Mouse (Mus musculus): ENCODE measurements around the gene Lcp1. TPM values are rescaled to one million over a fixed set of nuclear protein-coding genes. Genes with fewer than 3 reads are reported as not detected.

The Lcp1 gene
- polyA plus RNA-seq, 1 experiment, result 72.9 TPM

GRCm38 (mm10) chr14:75174731-75175555 lies 44.0 kb downstream of the Lcp1 start:
- TF ChIP-seq POLR2A (IDR thresholded peaks at IDR 0.05; ENCODE audit: low read depth, low read length), result no peak
- no peak for TF ChIP-seq CTCF (IDR thresholded peaks at IDR 0.05; ENCODE audit: extremely low read depth, insufficient read depth, insufficient read length, insufficient replicate concordance)

GRCm38 (mm10) chr14:75175781-75176180 lies 44.9 kb downstream of the Lcp1 start:
- 0 out of 2 replicates have a peak, but pooled peaks cover 1% of the 10 kb centered on the region for H3K36me3 ChIP-seq (ENCODE audit: control insufficient read depth, insufficient read depth, low read length)
- 75% methylated on average over 7 of the region's 7 CpGs for WGBS
- peak overlapping the region; percentile 68 for H3K27ac ChIP-seq (ENCODE audit: insufficient read depth, low read length)
- TF ChIP-seq CTCF (IDR thresholded peaks at IDR 0.05; ENCODE audit: extremely low read depth, insufficient read depth, insufficient read length, insufficient replicate concordance), result no peak
- no peak for TF ChIP-seq POLR2A (IDR thresholded peaks at IDR 0.05; ENCODE audit: low read depth, low read length)
- H3K27me3 ChIP-seq (ENCODE audit: control insufficient read depth, insufficient read depth, low read length), result no peaks in the 10 kb centered on the region
- H3K4me3 ChIP-seq (ENCODE audit: extremely low read depth, insufficient read depth, insufficient read length), result no peak overlapping the region
- no peak for DNase-seq (ENCODE audit: low read depth in 1 of 2, low spot score in 2 of 2)
- H3K4me1 ChIP-seq (ENCODE audit: control insufficient read depth, insufficient read depth, insufficient read length), result peaks cover 18% of the 10 kb centered on the region; the same call in 1 of the 2 replicates

More at GRCm38 (mm10) chr14:75174731-75175555, 44.0 kb downstream of the Lcp1 start:
- peak overlapping the region; percentile 68 for H3K27ac ChIP-seq (ENCODE audit: insufficient read depth, low read length)
- peaks cover 16% of the 10 kb centered on the region; the same call in 1 of the 2 replicates for H3K4me1 ChIP-seq (ENCODE audit: control insufficient read depth, insufficient read depth, insufficient read length)
- WGBS, result 23% methylated on average over 9 of the region's 9 CpGs
- DNase-seq (ENCODE audit: low read depth in 1 of 2, low spot score in 2 of 2), result no peak
- no peak overlapping the region for H3K4me3 ChIP-seq (ENCODE audit: extremely low read depth, insufficient read depth, insufficient read length)
- H3K36me3 ChIP-seq (ENCODE audit: control insufficient read depth, insufficient read depth, low read length), result 0 out of 2 replicates have a peak, but pooled peaks cover 1% of the 10 kb centered on the region
- no peaks in the 10 kb centered on the region for H3K27me3 ChIP-seq (ENCODE audit: control insufficient read depth, insufficient read depth, low read length)

GRCm38 (mm10) chr14:75176425-75177045 lies 45.6 kb downstream of the Lcp1 start:
- Histone ChIP-seq H3K4me3 (ENCODE audit: extremely low read depth, insufficient read depth, insufficient read length) (peak overlapping the region; percentile 62), H3K36me3 (ENCODE audit: control insufficient read depth, insufficient read depth, low read length) (0 out of 2 replicates have a peak, but pooled peaks cover 1% of the 10 kb centered on the region), H3K4me1 (ENCODE audit: control insufficient read depth, insufficient read depth, insufficient read length) (peaks cover 20% of the 10 kb centered on the region; the same call in 1 of the 2 replicates), H3K27ac (ENCODE audit: insufficient read depth, low read length) (peak overlapping the region; percentile 89), H3K27me3 (ENCODE audit: control insufficient read depth, insufficient read depth, low read length) (no peaks in the 10 kb centered on the region)
- peak; percentile 70 to 75 for DNase-seq (ENCODE audit: low read depth in 1 of 2, low spot score in 2 of 2)
- WGBS, result 16% methylated on average over 4 of the region's 4 CpGs
- TF ChIP-seq POLR2A (IDR thresholded peaks at IDR 0.05; ENCODE audit: low read depth, low read length), result peak; percentile 96
- TF ChIP-seq CTCF (IDR thresholded peaks at IDR 0.05; ENCODE audit: extremely low read depth, insufficient read depth, insufficient read length, insufficient replicate concordance), result no peak

GRCm38 (mm10) chr14:75177400-75177799 lies 46.5 kb downstream of the Lcp1 start:
- no peak for DNase-seq (ENCODE audit: low read depth in 1 of 2, low spot score in 2 of 2)
- H3K4me3 ChIP-seq (ENCODE audit: extremely low read depth, insufficient read depth, insufficient read length), result peak overlapping the region; percentile 61
- 0 out of 2 replicates have a peak, but pooled peaks cover 1% of the 10 kb centered on the region for H3K36me3 ChIP-seq (ENCODE audit: control insufficient read depth, insufficient read depth, low read length)
- peak overlapping the region; percentile 76; the same call in 1 of the 2 replicates for H3K27ac ChIP-seq (ENCODE audit: insufficient read depth, low read length)
- H3K4me1 ChIP-seq (ENCODE audit: control insufficient read depth, insufficient read depth, insufficient read length), result peaks cover 22% of the 10 kb centered on the region
- no peaks in the 10 kb centered on the region for H3K27me3 ChIP-seq (ENCODE audit: control insufficient read depth, insufficient read depth, low read length)
- 6% methylated on average over 3 of the region's 3 CpGs for WGBS
- TF ChIP-seq CTCF (IDR thresholded peaks at IDR 0.05; ENCODE audit: extremely low read depth, insufficient read depth, insufficient read length, insufficient replicate concordance) (no peak), POLR2A (IDR thresholded peaks at IDR 0.05; ENCODE audit: low read depth, low read length) (no peak)

GRCm38 (mm10) chr14:75178384-75178793 lies 47.5 kb downstream of the Lcp1 start:
- Histone ChIP-seq H3K27me3 (ENCODE audit: control insufficient read depth, insufficient read depth, low read length) (no peaks in the 10 kb centered on the region), H3K4me1 (ENCODE audit: control insufficient read depth, insufficient read depth, insufficient read length) (peaks cover 29% of the 10 kb centered on the region), H3K4me3 (ENCODE audit: extremely low read depth, insufficient read depth, insufficient read length) (peak overlapping the region; percentile 67), H3K36me3 (ENCODE audit: control insufficient read depth, insufficient read depth, low read length) (0 out of 2 replicates have a peak, but pooled peaks cover 1% of the 10 kb centered on the region), H3K27ac (ENCODE audit: insufficient read depth, low read length) (peak overlapping the region; percentile 98)
- 4% methylated on average over 14 of the region's 14 CpGs for WGBS
- TF ChIP-seq POLR2A (IDR thresholded peaks at IDR 0.05; ENCODE audit: low read depth, low read length) (no peak), CTCF (IDR thresholded peaks at IDR 0.05; ENCODE audit: extremely low read depth, insufficient read depth, insufficient read length, insufficient replicate concordance) (no peak)
- DNase-seq (ENCODE audit: low read depth in 1 of 2, low spot score in 2 of 2), result peak; percentile 71 to 72

GRCm38 (mm10) chr14:75178801-75179211 lies 47.9 kb downstream of the Lcp1 start:
- WGBS, result 4% methylated on average over 10 of the region's 10 CpGs
- peak in 1 of 2 experiments; percentile 33 for DNase-seq (ENCODE audit: low read depth in 1 of 2, low spot score in 2 of 2)
- Histone ChIP-seq H3K36me3 (ENCODE audit: control insufficient read depth, insufficient read depth, low read length) (0 out of 2 replicates have a peak, but pooled peaks cover 1% of the 10 kb centered on the region), H3K27ac (ENCODE audit: insufficient read depth, low read length) (peak overlapping the region; percentile 98), H3K27me3 (ENCODE audit: control insufficient read depth, insufficient read depth, low read length) (no peaks in the 10 kb centered on the region), H3K4me3 (ENCODE audit: extremely low read depth, insufficient read depth, insufficient read length) (peak overlapping the region; percentile 67), H3K4me1 (ENCODE audit: control insufficient read depth, insufficient read depth, insufficient read length) (peaks cover 34% of the 10 kb centered on the region)
- no peak for TF ChIP-seq CTCF (IDR thresholded peaks at IDR 0.05; ENCODE audit: extremely low read depth, insufficient read depth, insufficient read length, insufficient replicate concordance)
- TF ChIP-seq POLR2A (IDR thresholded peaks at IDR 0.05; ENCODE audit: low read depth, low read length), result no peak
